Mouse (Mus musculus) liver, adult (tissue): ENCODE measurements around the gene Lhfp.

Experiments
- GATA4 ChIP-seq: IDR thresholded peaks from 2 replicates; pipeline ENCODE4 v1.6.1; 2014; ENCODE audit warnings: mild to moderate bottlenecking, low read length; ENCODE audit not compliant: insufficient replicate concordance

Gene Lhfp

GRCm38 (mm10) chr3:53102757-53103153 is 61.4 kb downstream of the Lhfp start:
- TF ChIP-seq GATA4 = no peak

GRCm38 (mm10) chr3:53108594-53109373 is 67.5 kb downstream of the Lhfp start:
- TF ChIP-seq GATA4 = no peak

- TF ChIP-seq GATA4 = no peak
These were observed 68.6 kb downstream of the Lhfp start for GRCm38 (mm10) chr3:53109879-53110278.

- no peak for TF ChIP-seq GATA4
These were observed 70.7 kb downstream of the Lhfp start for GRCm38 (mm10) chr3:53112048-53112447.

GRCm38 (mm10) chr3:53119978-53120377 is 78.7 kb downstream of the Lhfp start:
- no peak for TF ChIP-seq GATA4

GRCm38 (mm10) chr3:53125495-53125894 is 84.2 kb downstream of the Lhfp start:
- no peak for TF ChIP-seq GATA4

- TF ChIP-seq GATA4 = no peak
These were observed 97.5 kb downstream of the Lhfp start for GRCm38 (mm10) chr3:53138785-53139184.

- TF ChIP-seq GATA4 = no peak
These were observed 97.9 kb downstream of the Lhfp start for GRCm38 (mm10) chr3:53139205-53139604.

GRCm38 (mm10) chr3:53139642-53140041 is 98.3 kb downstream of the Lhfp start:
- no peak for TF ChIP-seq GATA4

- TF ChIP-seq GATA4 = no peak
These were observed 101.2 kb downstream of the Lhfp start for GRCm38 (mm10) chr3:53142528-53142927.

GRCm38 (mm10) chr3:53145526-53145925 is 104.2 kb downstream of the Lhfp start:
- no peak for TF ChIP-seq GATA4

GRCm38 (mm10) chr3:53145946-53146345 is 104.6 kb downstream of the Lhfp start:
- TF ChIP-seq GATA4 = no peak

- no peak for TF ChIP-seq GATA4
These were observed 105.7 kb downstream of the Lhfp start for GRCm38 (mm10) chr3:53147001-53147400.

GRCm38 (mm10) chr3:53148751-53149150 is 107.4 kb downstream of the Lhfp start:
- no peak for TF ChIP-seq GATA4

GRCm38 (mm10) chr3:53149625-53150320 is 108.4 kb downstream of the Lhfp start:
- TF ChIP-seq GATA4 = no peak

- no peak for TF ChIP-seq GATA4
These were observed 109.8 kb downstream of the Lhfp start for GRCm38 (mm10) chr3:53151081-53151480.
